Mouse (Mus musculus) stomach, postnatal 0 days (tissue): ENCODE measurements around the gene Naa35. TPM values are rescaled to one million over a fixed set of nuclear protein-coding genes. Genes with fewer than 3 reads are reported as not detected.

Experiments used
- ATAC-seq: fragments of 200-750 bp; cut with Nextera tagmentation; 2 replicates; pipeline ENCODE4 v1.8.0; 2017; ENCODE audit not compliant: low FRiP score, low TSS enrichment
- DNase-seq: peaks from one replicate; pipeline ENCODE4 v3.0.0-alpha.2; 2016; ENCODE audit warnings: low spot score
- H3K27ac ChIP-seq: fragments of 300-500 bp; sonication (generic); replicated peaks from 2 replicates; pipeline ENCODE4 v1.5.1; 2014; ENCODE audit warnings: mild to moderate bottlenecking, control low read depth
- H3K27me3 ChIP-seq: fragments of 300-500 bp; sonication (generic); 2 replicates; pipeline ENCODE4 v1.6.1; 2014; ENCODE audit warnings: low read length; ENCODE audit not compliant: control insufficient read depth, insufficient read depth
- H3K36me3 ChIP-seq: fragments of 300-500 bp; sonication (generic); 2 replicates; pipeline ENCODE4 v1.6.1; 2014; ENCODE audit warnings: low read length, mixed read lengths; ENCODE audit not compliant: control insufficient read depth, insufficient read depth
- H3K4me1 ChIP-seq: fragments of 300-500 bp; sonication (generic); replicated peaks from 2 replicates; pipeline ENCODE4 v1.6.1; 2014; ENCODE audit warnings: antibody characterized with exemption; ENCODE audit not compliant: control insufficient read depth, insufficient read depth
- H3K4me2 ChIP-seq: fragments of 300-500 bp; sonication (generic); replicated peaks from 2 replicates; pipeline ENCODE4 v1.6.1; 2014; ENCODE audit warnings: low read depth, mild to moderate bottlenecking, control low read depth, moderate library complexity
- H3K4me3 ChIP-seq: fragments of 300-500 bp; sonication (generic); 2 replicates; pipeline ENCODE4 v1.5.1; 2014; ENCODE audit warnings: low read depth, low read length, control low read depth
- H3K9ac ChIP-seq: fragments of 300-500 bp; sonication (generic); 2 replicates; pipeline ENCODE4 v1.6.1; 2014; ENCODE audit warnings: mild to moderate bottlenecking, low read length, control low read depth, mixed read lengths
- H3K9me3 ChIP-seq: fragments of 300-500 bp; sonication (generic); 2 replicates; pipeline ENCODE4 v1.6.1; 2016; ENCODE audit warnings: low read length; ENCODE audit not compliant: control insufficient read depth
- CTCF ChIP-seq: IDR thresholded peaks from 2 replicates; pipeline ENCODE4 v1.5.1; 2016; ENCODE audit warnings: antibody characterized with exemption, low read depth, mild to moderate bottlenecking, moderate library complexity
- EP300 ChIP-seq: optimal IDR thresholded peaks from 2 replicates; pipeline ENCODE3; 2016; ENCODE audit warnings: antibody characterized with exemption
- WGBS: fragments of 180-500 bp; shearing (Covaris S2); extraction: QIAGEN DNeasy Blood & Tissue Kit; methylation state at CpG from one replicate; pipeline ENCODE4 v1.1.7; 2014; 5-methylcytosine and 5-hydroxymethylcytosine counted together
- polyA plus RNA-seq: library from polyadenylated mRNA; unstranded; fragments of >200 nt; fragmentation: Nextera tagmentation; extraction: Ambion mirVana; gene quantifications from 2 replicates; pipeline ENCODE4 v1.2.1, GENCODE M21; 2015

Naa35 gene
- polyA plus RNA-seq, 1 experiment from 2014 or later, result 63.2 TPM

GRCm38 (mm10) chr13:59615152-59615551 lies 30.1 kb downstream of the Naa35 start:
- ATAC-seq, result no peak
- Histone ChIP-seq H3K9ac (no peak overlapping the region), H3K9me3 (no peaks in the 10 kb centered on the region), H3K36me3 (peaks cover 15% of the 10 kb centered on the region), H3K4me2 (no peak overlapping the region), H3K27ac (no peak overlapping the region), H3K27me3 (no peaks in the 10 kb centered on the region), H3K4me1 (no peaks in the 10 kb centered on the region), H3K4me3 (no peak overlapping the region)
- WGBS, result 84% methylated on average over 4 of the region's 4 CpGs
- no peak for DNase-seq
- TF ChIP-seq EP300 (no peak), CTCF (no peak)

GRCm38 (mm10) chr13:59615554-59615953 lies 30.5 kb downstream of the Naa35 start:
- DNase-seq, result no peak
- ATAC-seq, result 0 out of 2 replicates have a peak, but pooled peaks have one; percentile 15
- H3K27ac ChIP-seq, result no peak overlapping the region
- no peaks in the 10 kb centered on the region for H3K9me3 ChIP-seq
- TF ChIP-seq EP300 (no peak), CTCF (no peak)
- H3K4me1 ChIP-seq, result no peaks in the 10 kb centered on the region
- no peak overlapping the region for H3K4me3 ChIP-seq
- H3K9ac ChIP-seq, result no peak overlapping the region
- 51% methylated on average over 4 of the region's 4 CpGs for WGBS
- peaks cover 16% of the 10 kb centered on the region for H3K36me3 ChIP-seq
- H3K27me3 ChIP-seq, result no peaks in the 10 kb centered on the region
- H3K4me2 ChIP-seq, result no peak overlapping the region

- Histone ChIP-seq H3K4me1 (no peaks in the 10 kb centered on the region), H3K4me2 (no peak overlapping the region), H3K27ac (no peak overlapping the region), H3K9me3 (no peaks in the 10 kb centered on the region), H3K27me3 (no peaks in the 10 kb centered on the region), H3K36me3 (peaks cover 14% of the 10 kb centered on the region), H3K4me3 (no peak overlapping the region), H3K9ac (no peak overlapping the region)
- TF ChIP-seq CTCF (no peak), EP300 (no peak)
- ATAC-seq, result no peak
- 87% methylated on average over 6 of the region's 6 CpGs for WGBS
- DNase-seq, result no peak
Observed at GRCm38 (mm10) chr13:59618463-59618862, 33.4 kb downstream of the Naa35 start.

DNA sequence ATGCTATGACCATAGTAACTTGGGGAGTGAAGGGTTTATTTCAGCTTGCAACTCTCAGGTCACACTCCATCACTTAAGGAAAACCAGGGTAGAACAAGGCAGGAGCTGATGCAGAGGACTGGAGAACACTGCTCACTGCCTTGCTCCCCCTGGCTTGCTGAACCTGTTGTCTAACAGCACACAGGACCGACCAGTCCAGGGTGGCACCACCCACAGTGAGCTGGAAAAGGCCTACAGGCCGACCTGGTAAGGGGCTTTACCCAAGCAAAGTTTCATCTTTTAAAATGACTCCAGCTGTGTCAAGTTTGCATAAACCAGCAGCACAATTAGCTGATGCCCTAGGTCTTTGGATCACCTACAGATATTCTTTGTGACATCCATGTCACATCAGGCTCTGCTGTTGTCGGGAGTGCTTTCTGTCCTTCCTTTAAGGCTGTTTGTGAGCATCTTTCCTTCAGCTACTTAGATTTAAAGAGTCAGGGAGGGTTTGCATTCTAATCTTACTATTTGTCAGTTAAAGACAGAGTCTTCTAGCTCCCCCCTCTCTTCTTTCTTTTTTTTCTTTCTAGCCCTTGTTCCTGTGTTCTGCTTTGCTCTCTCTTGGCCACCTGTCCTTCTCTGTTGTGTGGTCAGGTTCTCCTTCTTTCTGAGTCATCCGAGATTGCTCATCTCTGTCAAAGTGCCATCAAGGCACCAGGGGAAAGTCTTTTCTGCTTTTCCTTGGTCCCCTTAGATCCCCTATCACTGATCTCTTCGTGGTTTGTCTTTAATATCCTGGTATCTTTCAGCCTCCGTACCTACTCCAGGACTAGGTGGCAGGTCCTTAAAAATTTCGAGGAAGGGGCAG lies 36.8 kb downstream of the Naa35 start:
- Histone ChIP-seq H3K9me3 (no peaks in the 10 kb centered on the region), H3K4me3 (no peak overlapping the region), H3K36me3 (peaks cover 25% of the 10 kb centered on the region), H3K27ac (no peak overlapping the region), H3K9ac (no peak overlapping the region), H3K27me3 (no peaks in the 10 kb centered on the region), H3K4me1 (no peaks in the 10 kb centered on the region), H3K4me2 (no peak overlapping the region)
- ATAC-seq, result no peak
- TF ChIP-seq EP300, result no peak
- TF ChIP-seq CTCF, result no peak
- WGBS, result 81% methylated on average over 7 of the region's 7 CpGs
- no peak for DNase-seq

GRCm38 (mm10) chr13:59624389-59624788 lies 39.3 kb downstream of the Naa35 start:
- Histone ChIP-seq H3K4me2 (no peak overlapping the region), H3K36me3 (peaks cover 23% of the 10 kb centered on the region), H3K4me3 (no peak overlapping the region), H3K9ac (no peak overlapping the region), H3K9me3 (no peaks in the 10 kb centered on the region), H3K27me3 (no peaks in the 10 kb centered on the region), H3K4me1 (no peaks in the 10 kb centered on the region), H3K27ac (no peak overlapping the region)
- no peak for ATAC-seq
- 45% methylated on average over 3 of the region's 3 CpGs for WGBS
- DNase-seq, result no peak
- TF ChIP-seq EP300 (peak; percentile 85), CTCF (no peak)

DNA sequence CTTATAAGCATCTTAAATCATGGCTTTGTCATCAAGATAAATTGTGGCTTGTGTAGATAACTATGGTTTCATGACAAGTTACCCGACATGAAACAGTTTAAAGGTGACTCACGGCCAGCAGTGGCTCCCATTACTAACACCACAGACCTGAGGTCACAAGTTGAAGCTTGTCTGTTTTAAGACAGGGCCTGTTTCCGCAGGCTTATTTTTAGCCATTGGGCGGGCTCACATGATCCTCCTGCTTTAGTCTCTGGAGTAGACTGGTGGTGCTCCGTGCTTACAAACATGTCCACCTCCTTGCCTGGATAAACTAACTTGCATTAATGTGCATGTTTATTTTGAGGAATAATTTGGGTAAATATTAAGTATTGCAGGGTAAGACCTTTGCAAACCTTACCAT lies 39.8 kb downstream of the Naa35 start:
- H3K36me3 ChIP-seq, result peaks cover 23% of the 10 kb centered on the region
- peak; percentile 32; the same call in 1 of the 2 replicates for ATAC-seq
- TF ChIP-seq EP300, result no peak
- no peak for TF ChIP-seq CTCF

More for the DNA sequence above, 39.8 kb downstream of the Naa35 start:
- no peak overlapping the region for H3K4me2 ChIP-seq
- H3K9me3 ChIP-seq, result no peaks in the 10 kb centered on the region
- no peak overlapping the region for H3K9ac ChIP-seq
- no peaks in the 10 kb centered on the region for H3K27me3 ChIP-seq
- 50% methylated on average over 5 of the region's 5 CpGs for WGBS
- DNase-seq, result no peak
- H3K4me3 ChIP-seq, result no peak overlapping the region
- no peak overlapping the region for H3K27ac ChIP-seq
- H3K4me1 ChIP-seq, result no peaks in the 10 kb centered on the region
